Mouse (Mus musculus) limb, embryonic 11.5 days (tissue): ENCODE results near the gene Cd79a. TPM values are rescaled to one million over a fixed set of nuclear protein-coding genes. Genes with fewer than 3 reads are reported as not detected.

ENCODE experiments used
- ATAC-seq: fragments of 200-750 bp; cut with Nextera tagmentation; 2 replicates; pipeline ENCODE4 v1.8.0; 2017; ENCODE audit warnings: low read depth; ENCODE audit not compliant: insufficient number of reproducible peaks, low FRiP score, low TSS enrichment
- DNase-seq: peaks from one replicate; pipeline ENCODE4 v3.0.0-alpha.2; 2015; ENCODE audit warnings: low spot score
- H3K27ac ChIP-seq: fragments of 300-500 bp; sonication (generic); replicated peaks from 2 replicates; pipeline ENCODE4 v1.5.1; 2014; ENCODE audit warnings: low read depth, mild to moderate bottlenecking, low read length
- H3K27me3 ChIP-seq: fragments of 300-500 bp; sonication (generic); 2 replicates; pipeline ENCODE4 v1.6.1; 2014; ENCODE audit warnings: mild to moderate bottlenecking, low read length, mixed read lengths; ENCODE audit not compliant: control insufficient read depth, insufficient read depth
- H3K36me3 ChIP-seq: fragments of 300-500 bp; sonication (generic); 2 replicates; pipeline ENCODE4 v1.6.1; 2014; ENCODE audit warnings: mild to moderate bottlenecking, low read length, moderate library complexity, mixed read lengths; ENCODE audit not compliant: control insufficient read depth, insufficient read depth
- H3K4me1 ChIP-seq: fragments of 300-500 bp; sonication (generic); 2 replicates; pipeline ENCODE4 v1.6.1; 2014; ENCODE audit warnings: low read length, mixed read lengths; ENCODE audit not compliant: control insufficient read depth, insufficient read depth
- H3K4me2 ChIP-seq: fragments of 300-500 bp; sonication (generic); 2 replicates; pipeline ENCODE4 v1.6.1; 2014; ENCODE audit warnings: low read depth, mild to moderate bottlenecking, moderate library complexity; ENCODE audit not compliant: severe bottlenecking
- H3K4me3 ChIP-seq: fragments of 300-500 bp; sonication (generic); 2 replicates; pipeline ENCODE4 v1.5.1; 2014; ENCODE audit warnings: low read depth, low read length
- H3K9ac ChIP-seq: fragments of 300-500 bp; sonication (generic); 2 replicates; pipeline ENCODE4 v1.6.1; 2014; ENCODE audit warnings: mild to moderate bottlenecking, low read length
- H3K9me3 ChIP-seq: fragments of 300-500 bp; sonication (generic); 2 replicates; pipeline ENCODE4 v1.6.1; 2016; ENCODE audit warnings: low read length; ENCODE audit not compliant: control insufficient read depth
- WGBS: fragments of 180-500 bp; shearing (Covaris S2); extraction: QIAGEN DNeasy Blood & Tissue Kit; methylation state at CpG from one replicate; pipeline ENCODE4 v1.1.7; 2014; 5-methylcytosine and 5-hydroxymethylcytosine counted together
- polyA plus RNA-seq: library from polyadenylated mRNA; unstranded; fragments of >200 nt; fragmentation: Nextera tagmentation; extraction: Ambion mirVana; gene quantifications from 2 replicates; pipeline ENCODE4 v1.2.1, GENCODE M21; 2014

Gene Cd79a
- polyA plus RNA-seq, 1 experiment from 2014 or later: 0.56 TPM

GRCm38 (mm10) chr7:24859234-24859633, 37.9 kb upstream of the Cd79a start:
- Histone ChIP-seq H3K4me1 (no peaks in the 10 kb centered on the region), H3K9ac (no peak overlapping the region), H3K4me2 (no peak overlapping the region), H3K4me3 (no peak overlapping the region), H3K36me3 (no peaks in the 10 kb centered on the region), H3K27me3 (no peaks in the 10 kb centered on the region), H3K27ac (no peak overlapping the region), H3K9me3 (no peaks in the 10 kb centered on the region)
- 74% methylated on average over 5 of the region's 5 CpGs for WGBS
- DNase-seq: no peak
- no peak for ATAC-seq

- ATAC-seq (no peak), DNase-seq (no peak)
- H3K27ac ChIP-seq: no peak within 1 kb of the TSS
- H3K4me1 ChIP-seq: no peaks in the 10 kb centered on the region
- no peak within 1 kb of the TSS for H3K4me3 ChIP-seq
- WGBS: 88% methylated on average over 7 of the region's 7 CpGs
- no peak within 1 kb of the TSS for H3K9ac ChIP-seq
- no peaks in the 10 kb centered on the region for H3K9me3 ChIP-seq
- H3K4me2 ChIP-seq: no peak within 1 kb of the TSS
- no peaks in the 10 kb centered on the region for H3K36me3 ChIP-seq
- no peaks in the 10 kb centered on the region for H3K27me3 ChIP-seq
Measured at GRCm38 (mm10) chr7:24861913-24862312, 35.3 kb upstream of the Cd79a start, which contains the start of gene Gm9844. Gene Gm9844 (plus strand): TSS chr7:24862213.

DNA sequence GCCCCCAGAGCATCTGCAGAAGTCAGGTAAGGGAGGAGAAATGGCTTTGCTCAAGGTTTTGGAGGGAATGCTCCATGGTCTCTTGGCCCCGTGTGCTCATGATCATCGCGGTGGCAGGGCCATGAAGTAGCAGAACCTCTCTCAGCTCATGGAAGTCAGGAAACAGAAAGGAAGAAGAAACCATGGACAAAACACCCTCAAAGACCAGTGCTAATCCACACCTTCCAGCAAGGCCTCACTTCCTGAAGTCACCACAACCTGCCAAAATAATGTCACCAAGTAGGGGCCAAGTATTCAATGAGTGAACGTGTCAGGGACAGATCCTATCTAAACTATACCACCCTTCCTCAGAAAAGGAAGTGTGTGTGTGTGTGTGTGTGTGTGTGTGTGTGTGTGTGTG, 34.3 kb upstream of the Cd79a start:
- no peak overlapping the region for H3K9ac ChIP-seq
- 91% methylated on average over 4 of the region's 4 CpGs for WGBS
- no peaks in the 10 kb centered on the region for H3K4me1 ChIP-seq
- no peak overlapping the region for H3K4me2 ChIP-seq
- DNase-seq (no peak), ATAC-seq (no peak)
- no peak overlapping the region for H3K4me3 ChIP-seq
- no peaks in the 10 kb centered on the region for H3K27me3 ChIP-seq
- H3K36me3 ChIP-seq: no peaks in the 10 kb centered on the region
- H3K9me3 ChIP-seq: no peaks in the 10 kb centered on the region
- H3K27ac ChIP-seq: no peak overlapping the region

DNA sequence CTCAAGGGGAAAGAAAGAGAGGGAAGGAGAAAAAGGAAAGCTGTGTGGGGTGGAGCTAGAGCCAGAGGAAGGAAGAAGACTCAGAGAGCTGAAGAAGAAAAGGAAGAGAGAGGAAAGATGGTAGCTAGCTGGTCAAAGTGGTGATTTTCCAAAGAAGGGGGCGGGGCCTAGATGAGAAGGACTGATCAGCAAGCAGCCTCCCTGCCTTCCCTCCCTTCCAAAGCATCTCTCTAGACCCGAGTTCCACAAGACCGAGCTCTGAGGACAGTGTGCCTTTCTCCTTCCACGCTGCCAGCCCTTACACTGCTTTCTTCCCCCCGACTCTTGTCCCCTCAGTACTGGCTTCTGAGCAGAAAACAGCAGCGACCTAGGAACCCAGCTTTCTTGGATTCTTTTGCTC, 33.0 kb upstream of the Cd79a start:
- DNase-seq: no peak
- Histone ChIP-seq H3K4me2 (no peak overlapping the region), H3K9ac (no peak overlapping the region), H3K27ac (no peak overlapping the region), H3K9me3 (no peaks in the 10 kb centered on the region), H3K36me3 (no peaks in the 10 kb centered on the region), H3K27me3 (no peaks in the 10 kb centered on the region), H3K4me3 (no peak overlapping the region), H3K4me1 (no peaks in the 10 kb centered on the region)
- 44% methylated on average over 6 of the region's 6 CpGs for WGBS
- no peak for ATAC-seq

DNA sequence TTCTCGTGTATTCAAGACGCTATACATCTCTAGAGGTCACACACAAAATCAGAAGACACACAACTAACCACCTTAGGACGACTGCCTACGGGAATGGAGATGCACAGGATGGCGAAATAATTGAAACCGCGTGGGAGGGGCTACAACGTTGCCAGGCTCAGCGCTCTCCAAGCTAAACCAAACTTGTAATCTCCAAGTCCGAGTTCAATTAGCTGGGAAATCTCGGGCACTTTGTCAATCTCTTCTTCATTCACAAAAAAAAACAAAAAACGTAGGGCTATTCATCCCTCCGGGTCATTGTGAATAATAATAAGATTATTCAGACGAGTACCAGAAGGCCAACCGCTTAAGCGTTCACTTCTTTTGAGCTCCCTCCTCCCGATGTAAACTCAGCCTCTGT, 28.1 kb upstream of the Cd79a start:
- DNase-seq (no peak), ATAC-seq (no peak)
- H3K27me3 ChIP-seq: 0 out of 2 replicates have a peak, but pooled peaks cover 3% of the 10 kb centered on the region
- WGBS: 69% methylated on average over 17 of the region's 17 CpGs
- no peak overlapping the region for H3K4me2 ChIP-seq
- H3K4me1 ChIP-seq: no peaks in the 10 kb centered on the region
- H3K27ac ChIP-seq: no peak overlapping the region
- H3K9ac ChIP-seq: no peak overlapping the region
- H3K9me3 ChIP-seq: peaks cover 7% of the 10 kb centered on the region; the same call in 1 of the 2 replicates
- no peak overlapping the region for H3K4me3 ChIP-seq
- H3K36me3 ChIP-seq: no peaks in the 10 kb centered on the region

GRCm38 (mm10) chr7:24869532-24870165, 27.5 kb upstream of the Cd79a start, which contains the start of the genes Lypd4 and Dmrtc2:
Gene Lypd4 (minus strand): TSS chr7:24869941.
Gene Dmrtc2 (plus strand): TSS chr7:24870057.
- no peak within 1 kb of the TSS for H3K4me2 ChIP-seq
- no peak within 1 kb of the TSS for H3K9ac ChIP-seq
- no peaks in the 10 kb centered on the region for H3K4me1 ChIP-seq
- ATAC-seq (no peak), DNase-seq (no peak)
- H3K36me3 ChIP-seq: no peaks in the 10 kb centered on the region
- H3K27me3 ChIP-seq: 0 out of 2 replicates have a peak, but pooled peaks cover 3% of the 10 kb centered on the region
- H3K27ac ChIP-seq: no peak within 1 kb of the TSS
- no peak within 1 kb of the TSS for H3K4me3 ChIP-seq
- H3K9me3 ChIP-seq: peaks cover 7% of the 10 kb centered on the region; the same call in 1 of the 2 replicates
- WGBS: 47% methylated on average over 39 of the region's 41 CpGs

DNA sequence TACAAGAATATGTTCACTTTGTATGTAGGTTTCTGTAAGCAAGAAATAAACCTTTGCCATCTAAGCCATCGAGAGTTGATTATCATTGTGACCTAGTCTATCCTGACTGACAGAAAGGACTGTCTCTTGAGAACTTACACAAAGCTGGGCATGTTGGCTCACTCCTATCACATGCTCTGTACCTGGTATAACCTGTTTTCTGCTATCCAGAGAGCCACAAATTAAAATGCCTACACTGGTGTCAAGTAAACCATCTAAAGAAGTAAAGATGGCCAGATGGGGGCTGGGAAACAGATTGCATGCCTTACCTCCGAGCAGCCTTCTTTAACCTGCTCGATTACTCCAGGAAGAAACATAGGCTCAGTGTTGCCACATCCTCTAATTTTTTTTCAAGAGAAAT, 19.6 kb upstream of the Cd79a start:
- H3K4me3 ChIP-seq: no peak overlapping the region
- H3K4me1 ChIP-seq: no peaks in the 10 kb centered on the region
- ATAC-seq: no peak
- no peak overlapping the region for H3K4me2 ChIP-seq
- no peak overlapping the region for H3K9ac ChIP-seq
- WGBS: 60% methylated on average over 3 of the region's 3 CpGs
- H3K27me3 ChIP-seq: no peaks in the 10 kb centered on the region
- H3K9me3 ChIP-seq: no peaks in the 10 kb centered on the region
- DNase-seq: no peak
- no peak overlapping the region for H3K27ac ChIP-seq
- H3K36me3 ChIP-seq: no peaks in the 10 kb centered on the region

GRCm38 (mm10) chr7:24879620-24880019, 17.6 kb upstream of the Cd79a start:
- no peaks in the 10 kb centered on the region for H3K4me1 ChIP-seq
- no peak overlapping the region for H3K4me2 ChIP-seq
- H3K9ac ChIP-seq: no peak overlapping the region
- DNase-seq: no peak
- H3K4me3 ChIP-seq: no peak overlapping the region
- WGBS: 31% methylated on average over 2 of the region's 2 CpGs
- H3K9me3 ChIP-seq: no peaks in the 10 kb centered on the region
- no peaks in the 10 kb centered on the region for H3K36me3 ChIP-seq
- ATAC-seq: no peak
- no peak overlapping the region for H3K27ac ChIP-seq
- no peaks in the 10 kb centered on the region for H3K27me3 ChIP-seq
